Mouse (Mus musculus): Measurements from ENCODE around the gene Pex16. TPM values are rescaled to one million over a fixed set of nuclear protein-coding genes. Genes with fewer than 3 reads are reported as not detected.

The Pex16 gene
- total and polyA plus RNA-seq, 2 experiments, result 95.5 to 164 TPM

DNA sequence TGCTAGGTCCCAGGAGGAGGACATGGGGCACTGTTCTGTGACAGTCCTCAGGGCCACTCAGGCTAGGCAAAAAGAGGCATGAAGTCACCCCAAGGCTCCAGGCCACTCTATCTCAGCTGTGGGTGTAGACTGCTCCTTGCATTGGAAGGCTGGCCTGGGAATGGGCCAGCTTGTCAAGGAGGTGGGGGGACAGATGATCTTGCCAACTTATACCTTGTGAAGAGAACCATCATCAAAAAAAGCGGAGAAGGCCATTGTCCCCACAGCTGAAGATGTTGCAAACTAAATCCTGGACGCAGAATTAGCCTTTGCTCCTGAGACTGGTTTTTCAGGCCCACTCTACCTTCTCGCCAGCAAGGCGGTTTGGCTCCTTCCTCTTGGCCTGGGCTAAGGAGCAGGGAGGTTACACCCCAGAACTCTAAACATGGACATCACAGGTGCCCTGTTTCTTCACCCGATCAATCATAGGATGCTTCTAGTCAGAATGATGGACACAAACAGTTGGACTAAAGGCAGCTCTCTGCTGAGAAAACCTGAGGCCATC is 29.4 kb downstream of the Pex16 start:
- Histone ChIP-seq H3K79me2 (ENCODE audit: control insufficient read depth, insufficient read depth, low read length) (no peaks in the 10 kb centered on the region), H3K9ac (ENCODE audit: low read depth, low read length) (no peak overlapping the region), H3K27me3 (ENCODE audit: control insufficient read depth, insufficient read depth, low read length) (peaks cover 2% of the 10 kb centered on the region; the same call in 1 of the 2 replicates), H3K4me1 (ENCODE audit: control insufficient read depth, insufficient read depth, low read length) (peaks cover 3% of the 10 kb centered on the region; the same call in 1 of the 2 replicates), H3K4me3 (ENCODE audit: insufficient read depth, low read depth, low read length) (no peak overlapping the region), H3K36me3 (ENCODE audit: control insufficient read depth, insufficient read depth, low read length) (peaks cover 14% of the 10 kb centered on the region), H3K27ac (replicated peaks; ENCODE audit: insufficient read depth, low read depth, low read length) (no peak overlapping the region)
- WGBS, result 95% methylated on average over 5 of the region's 5 CpGs
- TF ChIP-seq CTCF (IDR thresholded peaks at IDR 0.05; ENCODE audit: low read depth, low read length), result no peak
- TF ChIP-seq POLR2A (IDR thresholded peaks at IDR 0.05; ENCODE audit: extremely low read depth, insufficient read depth, low read length), result no peak
- no peak for DNase-seq (ENCODE audit: extremely low read depth, low read depth, low spot score)

DNA sequence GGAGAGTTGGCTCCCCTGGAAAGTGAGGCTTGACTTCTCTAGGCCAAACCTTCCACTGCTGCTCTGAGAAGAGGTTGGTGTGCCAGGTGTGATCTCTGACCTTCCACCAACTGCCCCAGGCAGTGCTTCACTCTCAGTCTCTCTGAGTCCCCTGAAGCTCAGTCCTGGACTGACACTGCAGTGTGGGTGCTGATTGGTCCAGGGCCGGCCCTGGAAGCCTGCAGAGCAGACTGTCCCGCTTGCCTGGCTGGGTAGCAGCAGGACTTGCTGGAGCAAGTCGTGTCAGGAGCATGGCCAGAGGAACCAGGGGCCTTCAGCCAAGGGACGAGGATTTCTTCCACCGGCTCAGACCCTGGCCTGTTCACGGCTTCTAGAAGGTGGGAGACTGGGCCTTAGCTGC is 30.3 kb downstream of the Pex16 start:
- H3K9ac ChIP-seq (ENCODE audit: low read depth, low read length), result no peak overlapping the region
- no peak overlapping the region for H3K27ac ChIP-seq (replicated peaks; ENCODE audit: insufficient read depth, low read depth, low read length)
- H3K4me3 ChIP-seq (ENCODE audit: insufficient read depth, low read depth, low read length), result no peak overlapping the region
- H3K27me3 ChIP-seq (ENCODE audit: control insufficient read depth, insufficient read depth, low read length), result peaks cover 2% of the 10 kb centered on the region; the same call in 1 of the 2 replicates
- peaks cover 21% of the 10 kb centered on the region for H3K36me3 ChIP-seq (ENCODE audit: control insufficient read depth, insufficient read depth, low read length)
- peaks cover 3% of the 10 kb centered on the region; the same call in 1 of the 2 replicates for H3K4me1 ChIP-seq (ENCODE audit: control insufficient read depth, insufficient read depth, low read length)
- H3K79me2 ChIP-seq (ENCODE audit: control insufficient read depth, insufficient read depth, low read length), result no peaks in the 10 kb centered on the region
- DNase-seq (ENCODE audit: extremely low read depth, low read depth, low spot score), result no peak
- 92% methylated on average over 6 of the region's 6 CpGs for WGBS
- TF ChIP-seq POLR2A (IDR thresholded peaks at IDR 0.05; ENCODE audit: extremely low read depth, insufficient read depth, low read length) (no peak), CTCF (IDR thresholded peaks at IDR 0.05; ENCODE audit: low read depth, low read length) (no peak)

DNA sequence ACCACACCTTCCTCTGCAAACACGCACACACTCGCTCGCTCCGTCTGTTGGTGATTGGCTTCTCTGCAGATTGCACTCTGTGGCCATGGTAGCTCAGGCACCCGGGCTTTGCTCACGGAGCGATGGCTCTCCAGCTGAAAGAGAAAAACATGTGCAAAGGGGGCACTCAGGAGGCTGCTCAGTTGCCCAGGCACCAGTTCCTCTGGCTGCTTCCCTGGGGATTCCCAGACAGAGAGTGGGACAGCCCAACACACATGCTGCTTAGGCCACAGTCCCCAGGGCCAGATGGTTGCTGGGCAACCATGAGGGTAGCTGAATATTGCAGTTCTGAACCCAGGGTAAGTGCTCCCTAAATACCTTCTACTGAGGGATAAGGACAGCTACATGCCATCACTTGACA is 31.2 kb downstream of the Pex16 start:
- no peaks in the 10 kb centered on the region for H3K79me2 ChIP-seq (ENCODE audit: control insufficient read depth, insufficient read depth, low read length)
- TF ChIP-seq POLR2A (IDR thresholded peaks at IDR 0.05; ENCODE audit: extremely low read depth, insufficient read depth, low read length) (no peak), CTCF (IDR thresholded peaks at IDR 0.05; ENCODE audit: low read depth, low read length) (no peak)

DNA sequence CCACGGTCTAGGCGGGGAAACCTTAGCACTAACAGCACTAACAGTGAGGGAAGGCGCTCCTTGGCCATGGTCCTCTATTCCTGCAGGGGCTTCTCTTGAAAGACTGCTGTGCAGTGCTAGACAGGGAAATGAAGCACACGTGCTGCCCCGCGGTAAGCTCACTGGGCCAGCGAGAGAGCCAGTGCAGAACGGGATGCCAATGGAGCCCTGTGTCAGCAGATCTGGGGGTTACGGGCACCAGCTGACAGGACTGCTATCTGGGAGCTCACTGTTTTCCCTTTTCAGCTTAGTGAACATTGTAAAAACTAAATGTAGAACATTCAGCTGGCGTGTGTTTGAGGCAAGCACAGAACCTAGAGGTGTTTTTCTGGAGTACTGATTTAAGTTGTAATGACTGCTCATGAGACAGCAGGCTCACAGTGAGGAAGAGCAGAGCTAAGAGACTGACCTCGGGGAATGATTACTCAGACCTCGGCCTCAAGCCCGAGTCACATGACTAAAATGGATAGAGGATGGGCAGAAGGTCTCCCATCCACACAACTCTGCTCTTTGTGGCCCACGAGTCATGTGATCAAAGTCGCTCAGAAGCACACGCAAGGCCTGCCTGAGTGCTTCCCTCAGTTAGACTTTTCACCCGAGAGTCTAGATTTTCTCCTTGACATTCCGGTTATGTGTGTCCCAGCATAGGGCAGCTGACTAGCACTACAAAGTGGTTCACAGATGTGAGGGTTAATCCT is 34.0 kb downstream of the Pex16 start:
- Histone ChIP-seq H3K27ac (replicated peaks; ENCODE audit: insufficient read depth, low read depth, low read length) (no peak overlapping the region), H3K4me1 (ENCODE audit: control insufficient read depth, insufficient read depth, low read length) (no peaks in the 10 kb centered on the region), H3K79me2 (ENCODE audit: control insufficient read depth, insufficient read depth, low read length) (no peaks in the 10 kb centered on the region), H3K27me3 (ENCODE audit: control insufficient read depth, insufficient read depth, low read length) (no peaks in the 10 kb centered on the region), H3K9ac (ENCODE audit: low read depth, low read length) (no peak overlapping the region), H3K36me3 (ENCODE audit: control insufficient read depth, insufficient read depth, low read length) (peaks cover 48% of the 10 kb centered on the region), H3K4me3 (ENCODE audit: insufficient read depth, low read depth, low read length) (no peak overlapping the region)
- TF ChIP-seq POLR2A (IDR thresholded peaks at IDR 0.05; ENCODE audit: extremely low read depth, insufficient read depth, low read length) (no peak), CTCF (IDR thresholded peaks at IDR 0.05; ENCODE audit: low read depth, low read length) (no peak)
- 92% methylated on average over 18 of the region's 18 CpGs for WGBS
- no peak for DNase-seq (ENCODE audit: extremely low read depth, low read depth, low spot score)

More for the DNA sequence above, 31.2 kb downstream of the Pex16 start:
- Histone ChIP-seq H3K27me3 (ENCODE audit: control insufficient read depth, insufficient read depth, low read length) (peaks cover 2% of the 10 kb centered on the region; the same call in 1 of the 2 replicates), H3K36me3 (ENCODE audit: control insufficient read depth, insufficient read depth, low read length) (peaks cover 29% of the 10 kb centered on the region), H3K9ac (ENCODE audit: low read depth, low read length) (no peak overlapping the region), H3K4me1 (ENCODE audit: control insufficient read depth, insufficient read depth, low read length) (peaks cover 3% of the 10 kb centered on the region; the same call in 1 of the 2 replicates), H3K4me3 (ENCODE audit: insufficient read depth, low read depth, low read length) (no peak overlapping the region), H3K27ac (replicated peaks; ENCODE audit: insufficient read depth, low read depth, low read length) (no peak overlapping the region)
- whole genome bisulfite sequencing, result 98% methylated on average over 7 of the region's 7 CpGs
- DNase-seq (ENCODE audit: extremely low read depth, low read depth, low spot score), result no peak

DNA sequence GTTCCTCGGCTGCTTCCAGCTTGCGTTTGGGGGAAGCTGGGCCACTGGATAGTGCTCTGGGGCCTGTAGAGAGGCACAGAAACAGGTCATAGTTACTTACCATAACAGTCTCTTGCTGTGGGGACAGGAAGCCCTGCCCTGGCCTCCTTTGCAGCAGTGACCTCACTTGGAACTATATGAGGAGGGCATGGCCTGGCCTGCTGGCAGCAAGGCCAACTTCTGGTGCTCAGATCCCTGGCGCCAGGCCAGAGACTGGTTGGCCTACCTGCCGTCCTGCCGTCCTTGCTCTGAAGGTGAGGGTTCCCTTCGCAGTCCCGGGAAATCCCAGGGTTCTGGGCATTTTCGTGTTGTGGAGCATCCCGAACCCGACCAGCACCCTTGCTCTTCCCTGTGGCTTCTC is 37.2 kb downstream of the Pex16 start:
- DNase-seq (ENCODE audit: extremely low read depth, low read depth, low spot score), result peak; percentile 64
- 50% methylated on average over 10 of the region's 10 CpGs for WGBS
- Histone ChIP-seq H3K27me3 (ENCODE audit: control insufficient read depth, insufficient read depth, low read length) (no peaks in the 10 kb centered on the region), H3K27ac (replicated peaks; ENCODE audit: insufficient read depth, low read depth, low read length) (no peak overlapping the region), H3K4me3 (ENCODE audit: insufficient read depth, low read depth, low read length) (no peak overlapping the region), H3K9ac (ENCODE audit: low read depth, low read length) (no peak overlapping the region), H3K4me1 (ENCODE audit: control insufficient read depth, insufficient read depth, low read length) (no peaks in the 10 kb centered on the region), H3K79me2 (ENCODE audit: control insufficient read depth, insufficient read depth, low read length) (no peaks in the 10 kb centered on the region), H3K36me3 (ENCODE audit: control insufficient read depth, insufficient read depth, low read length) (peaks cover 62% of the 10 kb centered on the region)
- TF ChIP-seq POLR2A (IDR thresholded peaks at IDR 0.05; ENCODE audit: extremely low read depth, insufficient read depth, low read length) (no peak), CTCF (IDR thresholded peaks at IDR 0.05; ENCODE audit: low read depth, low read length) (no peak)

Data from liver, adult 2 months (tissue).